Mouse (Mus musculus): Measurements from ENCODE around the gene Gm10643. TPM values are rescaled to one million over a fixed set of nuclear protein-coding genes. Genes with fewer than 3 reads are reported as not detected.

Gm10643 gene
- total RNA-seq, 2 experiments from 2014 or later: 3.3 to 4.0 TPM

DNA sequence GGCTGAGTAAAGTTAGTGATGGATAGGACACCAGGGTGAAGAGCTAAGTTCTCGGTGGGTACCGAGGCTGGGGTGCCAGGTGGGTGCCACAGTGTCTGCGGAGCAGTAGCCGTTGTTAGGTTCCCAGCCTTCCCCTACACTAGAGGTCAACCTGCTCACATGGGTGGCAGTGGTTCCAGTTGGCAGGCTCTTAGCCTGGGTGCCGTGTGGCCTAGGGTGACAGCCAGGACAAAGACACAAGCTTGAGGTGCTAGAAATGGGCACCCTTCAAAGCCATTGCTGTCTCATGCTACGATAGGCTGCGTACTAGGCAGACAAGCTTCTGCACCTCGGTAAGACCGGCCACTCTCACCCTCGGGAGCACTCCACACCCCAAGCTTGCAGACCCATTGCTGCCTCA, 7.4 kb upstream of the Gm10643 start:
- DNase-seq: no peak
- intact Hi-C loops (cut with DNase I): no loop called here

DNA sequence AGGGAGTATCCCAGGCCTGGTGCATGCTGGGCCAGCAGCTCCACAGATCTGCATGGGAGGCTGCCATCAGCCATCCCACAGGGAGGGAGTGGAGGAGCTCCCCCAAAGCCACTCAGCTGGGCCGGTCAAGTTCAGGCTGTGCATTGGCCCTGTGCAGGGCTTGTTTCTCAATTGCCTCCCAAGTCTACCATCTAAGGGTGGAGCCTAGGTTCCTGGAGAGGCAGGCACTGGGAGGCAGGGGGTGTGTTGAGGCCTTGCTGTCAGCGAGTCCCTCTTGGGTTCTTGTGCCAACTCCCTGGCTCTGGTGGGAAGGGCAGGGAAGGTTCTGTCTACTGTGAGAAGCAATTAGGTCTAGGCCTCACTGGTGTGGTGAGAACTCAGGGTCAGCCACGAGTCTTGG, 7.0 kb upstream of the Gm10643 start:
- no peak for DNase-seq
- intact Hi-C loops (cut with DNase I): no loop called here

DNA sequence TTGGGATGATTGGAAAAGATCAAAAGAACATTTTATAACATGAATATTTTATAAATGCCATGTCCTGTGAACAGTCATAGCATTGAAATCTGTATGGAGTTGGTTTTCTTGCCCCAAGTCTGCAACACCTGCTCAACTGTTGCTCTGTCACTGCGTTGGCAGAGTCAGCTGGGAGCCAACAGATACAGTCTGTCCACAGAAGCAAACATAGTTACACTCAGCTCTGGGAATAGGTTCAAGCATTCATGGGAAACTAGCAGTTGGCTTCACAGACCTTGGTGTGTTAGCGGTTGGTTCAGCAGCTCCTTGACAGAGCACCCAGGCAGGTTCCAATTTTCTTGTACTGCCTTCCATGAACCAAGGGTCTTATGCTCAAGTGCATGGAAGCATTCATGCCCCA, 5.7 kb upstream of the Gm10643 start:
- DNase-seq: no peak
- intact Hi-C loops (cut with DNase I): no loop called here

DNA sequence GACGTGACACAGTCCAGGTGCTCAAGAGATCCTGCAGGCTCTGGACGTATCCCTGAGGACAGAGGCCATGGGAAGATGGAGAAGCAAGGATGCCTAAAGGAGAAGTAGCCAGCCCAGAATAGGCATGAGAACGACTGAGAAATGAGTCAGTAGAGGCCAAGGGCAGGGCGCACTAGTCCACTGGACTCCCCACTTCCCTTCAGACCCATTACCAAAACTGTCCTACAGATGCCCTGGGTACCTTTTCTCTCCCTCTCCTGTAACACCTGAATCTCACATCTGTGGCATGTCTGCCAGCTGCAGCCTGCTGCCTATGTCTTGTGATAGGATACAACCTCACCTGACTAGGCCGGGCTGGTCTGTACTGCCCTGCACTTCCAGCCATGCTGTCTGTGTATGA, 5.3 kb upstream of the Gm10643 start:
- intact Hi-C loops (cut with DNase I): no loop called here
- DNase-seq: no peak

DNA sequence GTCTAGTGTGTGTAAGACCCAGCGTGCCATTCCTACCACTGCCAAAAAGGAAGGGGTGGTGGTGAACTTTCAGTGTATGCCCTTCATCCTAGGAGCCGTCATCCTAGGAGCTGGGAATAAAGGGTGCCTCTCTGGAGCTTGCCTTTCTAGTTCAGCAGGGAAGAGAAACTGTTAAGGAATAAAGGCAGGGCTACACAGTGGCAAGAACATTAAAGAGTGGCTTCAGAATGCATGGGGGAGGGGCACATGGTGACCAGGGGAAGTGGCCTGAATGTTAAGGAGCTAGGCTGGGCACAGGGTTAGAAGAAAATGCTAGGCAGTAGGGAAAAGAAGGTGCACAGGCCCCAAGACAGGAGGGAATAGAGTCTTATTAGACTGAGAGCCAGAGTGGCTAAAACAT, 4.8 kb upstream of the Gm10643 start:
- DNase-seq: no peak
- intact Hi-C loops (cut with DNase I): no loop called here

DNA sequence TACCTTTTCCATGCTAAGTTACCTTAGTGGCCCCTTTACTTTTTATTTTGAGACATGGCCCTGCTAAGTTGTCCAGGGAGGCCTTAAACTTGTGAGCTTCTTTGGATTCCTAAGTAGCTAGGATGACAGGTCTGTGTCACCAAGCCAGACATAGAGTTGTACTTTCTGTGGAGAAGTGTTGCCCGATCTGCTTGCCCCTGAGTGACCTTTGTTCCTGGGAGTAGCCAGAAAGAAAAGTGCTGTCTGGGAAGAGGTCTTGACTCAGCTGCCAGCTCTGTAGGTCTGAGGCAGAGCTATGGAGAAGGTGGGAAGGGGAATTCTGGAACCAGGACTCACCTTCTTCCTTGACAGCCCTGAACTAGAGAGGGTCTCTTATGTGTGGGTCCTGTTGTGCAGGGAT, 4.2 kb upstream of the Gm10643 start:
- intact Hi-C loops (cut with DNase I): no loop called here
- no peak for DNase-seq

DNA sequence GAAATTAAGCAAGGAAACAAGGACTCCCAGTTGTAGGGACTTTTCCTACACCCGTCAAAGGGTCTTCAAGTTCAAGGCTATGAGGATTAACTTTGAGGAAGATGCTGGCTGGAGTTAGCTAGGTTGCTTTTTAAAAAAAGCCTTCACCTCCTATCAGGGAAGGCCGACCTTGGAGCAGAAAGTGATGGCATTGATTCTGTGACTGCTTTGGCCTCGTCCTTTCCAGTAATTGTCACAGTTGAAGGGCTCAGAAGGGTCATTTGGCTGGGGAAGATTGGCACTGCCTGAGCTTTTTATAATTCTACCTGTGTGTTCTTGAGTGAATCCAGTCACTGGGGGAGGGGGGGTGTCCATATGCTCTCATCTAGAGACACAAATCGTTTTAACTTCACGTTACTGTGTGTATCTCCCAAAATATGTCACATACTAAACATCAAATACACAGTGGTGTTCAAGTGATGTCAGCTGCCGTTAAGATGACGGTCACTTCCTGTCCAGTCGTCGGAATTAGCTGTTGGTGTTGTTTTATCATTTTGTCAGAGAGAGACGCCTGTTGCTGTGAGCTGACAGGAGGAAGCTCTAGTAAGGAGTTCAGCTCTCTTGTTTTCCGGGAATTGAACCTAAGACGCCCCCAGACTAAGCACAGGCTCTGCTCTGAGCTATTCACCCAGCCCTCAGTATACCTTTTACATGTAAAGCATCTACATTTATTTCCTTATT, 3.5 kb upstream of the Gm10643 start:
- intact Hi-C loops (cut with DNase I): no loop called here
- DNase-seq: no peak

DNA sequence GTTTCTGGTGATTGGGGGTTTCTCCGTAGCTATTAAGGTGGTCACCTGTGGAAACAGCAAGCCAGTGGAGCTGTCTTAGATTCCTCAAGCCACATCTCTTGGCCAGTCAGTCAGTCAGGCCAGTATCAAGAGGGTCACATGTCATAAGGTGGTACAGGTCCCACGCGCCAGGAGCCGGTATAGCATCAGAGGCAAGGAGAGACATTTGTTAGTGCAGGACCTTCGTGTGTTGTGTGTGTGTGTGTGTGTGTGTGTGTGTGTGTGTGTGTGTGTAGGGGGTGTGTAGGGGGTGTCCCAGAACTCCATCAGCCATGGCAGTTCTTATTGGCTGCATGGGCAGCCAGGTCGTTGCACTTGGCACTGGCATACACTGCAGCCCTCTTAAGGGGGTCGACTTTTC, 3.0 kb upstream of the Gm10643 start:
- intact Hi-C loops (cut with DNase I): no loop called here
- no peak for DNase-seq

DNA sequence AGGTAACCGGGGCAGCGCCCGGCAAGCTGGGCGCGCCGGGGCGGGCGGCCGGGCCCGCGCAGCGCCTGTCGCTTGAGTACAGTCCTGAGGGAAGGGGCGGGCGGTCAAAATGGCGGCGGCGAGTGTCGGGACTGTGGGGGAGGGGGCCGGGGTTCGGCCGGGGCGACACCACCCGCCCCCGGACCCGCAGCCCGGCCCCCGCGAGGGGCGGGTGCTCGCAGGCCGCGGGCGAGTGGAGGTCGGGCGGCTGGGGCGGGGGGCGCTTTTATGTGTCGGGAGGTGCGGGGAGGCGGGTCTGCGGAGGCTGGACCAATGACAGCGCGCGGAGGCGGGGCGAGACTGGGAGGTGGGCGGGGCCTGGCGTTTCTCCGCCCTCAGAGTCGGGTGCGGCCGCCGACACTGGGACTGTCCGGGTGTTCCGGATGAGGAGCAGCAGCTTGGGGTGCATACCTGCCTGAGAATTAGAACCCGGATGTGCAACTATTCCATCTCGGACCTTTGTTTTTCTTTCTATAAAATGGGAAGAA, 2.2 kb upstream of the Gm10643 start:
- intact Hi-C loops (cut with DNase I): no loop called here

DNA sequence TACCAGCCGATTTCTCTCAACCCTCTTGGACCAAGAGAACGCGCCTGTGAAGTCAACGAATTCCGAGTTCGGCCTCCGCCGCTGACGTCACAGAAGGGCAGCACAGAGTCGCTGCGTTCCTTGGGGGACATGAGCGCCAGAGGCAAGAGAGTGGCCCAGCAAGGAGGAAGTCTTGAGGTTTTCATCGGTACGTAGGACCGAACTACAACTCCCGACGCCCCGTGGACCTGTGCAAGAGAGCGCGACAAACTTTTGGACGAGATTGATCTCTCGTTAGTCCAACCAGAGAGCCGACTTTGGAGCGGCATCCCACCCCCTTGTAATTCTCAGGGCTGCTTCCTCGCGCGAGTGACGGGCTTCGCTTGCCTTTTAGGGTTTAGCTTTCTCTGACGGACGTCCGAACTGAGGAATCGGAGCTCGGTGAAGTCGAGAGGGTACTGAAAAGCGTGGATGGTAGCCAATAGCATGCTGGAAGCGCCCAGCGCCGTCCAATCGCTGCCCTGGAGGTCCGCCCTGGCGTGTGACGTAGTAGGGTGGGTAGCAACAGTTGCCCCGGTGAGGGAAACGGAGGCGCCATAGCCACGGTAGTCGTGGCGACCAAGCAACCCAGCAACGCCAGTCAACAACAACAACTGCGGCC, 1.5 kb upstream of the Gm10643 start, which contains the start of gene Rfx1:
TSS of gene Rfx1 (plus strand) at position 544 of the 640 bp plus-strand sequence.
- intact Hi-C loops (cut with DNase I): no loop called here

More for the DNA sequence above, 2.2 kb upstream of the Gm10643 start:
- peak; percentile 96 for DNase-seq

DNA sequence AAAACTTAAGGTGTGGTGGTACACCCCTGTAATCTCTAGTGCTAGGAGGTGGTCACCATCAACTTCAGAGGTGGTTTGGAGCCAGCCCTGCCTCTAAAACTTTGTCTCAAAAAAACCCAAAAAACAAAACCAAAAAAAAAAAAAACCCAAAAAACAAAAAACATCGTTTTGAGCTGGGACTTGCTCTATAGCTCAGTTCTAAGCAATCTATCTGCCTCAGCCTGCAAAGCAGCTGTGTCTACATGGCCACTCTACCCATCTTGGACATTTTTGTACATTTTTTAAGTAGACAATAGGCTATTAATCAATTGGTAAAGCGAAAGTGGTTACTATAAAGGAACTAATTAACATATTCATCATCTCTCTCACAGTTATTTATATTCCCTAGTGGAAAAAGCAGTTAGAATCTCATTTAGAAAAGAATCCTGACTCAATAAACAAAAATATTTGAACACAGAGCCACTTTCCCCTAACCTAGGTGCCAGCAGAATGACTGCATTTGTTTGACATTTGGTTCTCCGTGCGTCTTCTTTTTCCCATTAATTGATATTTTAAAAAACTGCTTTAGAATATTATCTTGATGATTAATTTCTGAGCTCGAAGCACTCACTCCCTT, 628 bp upstream of the Gm10643 start:
- intact Hi-C loops (cut with DNase I): no loop called here
- DNase-seq: no peak

More for the DNA sequence above, 1.5 kb upstream of the Gm10643 start, which contains the start of gene Rfx1:
- peak; percentile 99 for DNase-seq

DNA sequence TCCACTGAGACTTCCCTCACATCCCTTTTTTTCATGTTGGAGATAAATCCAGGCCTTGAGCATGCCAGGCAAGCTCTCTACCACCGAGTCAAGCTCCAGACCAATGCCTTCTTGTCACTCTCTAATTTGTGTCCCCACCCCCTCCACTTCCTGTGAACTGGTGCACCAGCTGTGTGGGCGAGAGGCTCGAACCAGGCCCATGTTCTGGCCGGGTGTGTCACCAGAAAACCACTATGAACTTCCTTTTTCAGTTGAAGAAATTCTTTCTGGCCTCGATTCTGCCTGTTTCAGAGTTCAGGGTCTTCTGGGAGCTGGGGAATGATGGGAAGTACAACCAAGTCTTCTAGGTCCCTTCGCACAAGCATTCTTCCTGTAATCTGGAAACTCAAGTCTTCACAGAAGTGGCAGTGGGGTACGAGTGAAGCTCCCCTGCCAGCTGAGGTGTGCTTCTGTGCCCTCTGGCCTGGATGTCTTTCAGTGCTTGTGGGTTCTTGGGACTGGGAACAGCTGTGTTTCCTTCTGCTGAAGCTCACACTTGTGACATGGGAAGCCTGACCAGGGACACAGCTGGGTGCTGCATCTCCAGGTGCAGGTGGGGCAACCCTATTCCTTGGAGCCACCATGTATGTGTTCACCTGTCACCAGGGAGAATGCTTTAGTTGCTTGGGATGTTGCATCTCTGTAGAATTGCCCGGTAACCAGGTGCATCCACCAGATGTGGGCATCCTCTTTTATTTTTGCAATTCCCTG, 901 bp downstream of the Gm10643 start:
- no peak for DNase-seq
- intact Hi-C loops (cut with DNase I): no loop called here

DNA sequence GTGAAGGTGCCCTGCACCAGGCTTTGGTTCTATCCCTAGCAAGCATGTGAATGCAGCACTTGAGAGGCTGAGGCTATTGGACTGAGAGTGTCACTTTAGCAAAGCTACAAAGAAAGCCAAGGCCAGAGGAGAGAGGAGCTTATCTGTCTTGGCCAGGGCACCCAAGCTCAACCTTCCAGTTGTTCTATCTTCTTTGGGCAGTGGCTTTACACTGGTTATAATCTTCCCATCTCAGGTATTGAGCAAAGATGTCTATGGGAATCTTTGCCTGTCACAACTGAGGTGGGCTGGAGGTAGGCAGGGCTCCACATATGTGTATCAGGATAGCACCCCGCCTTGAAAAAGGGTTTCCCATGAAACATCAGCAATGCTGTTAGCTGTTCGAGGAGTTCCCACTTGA, 4.7 kb downstream of the Gm10643 start:
- intact Hi-C loops (cut with DNase I): no loop called here
- DNase-seq: no peak

DNA sequence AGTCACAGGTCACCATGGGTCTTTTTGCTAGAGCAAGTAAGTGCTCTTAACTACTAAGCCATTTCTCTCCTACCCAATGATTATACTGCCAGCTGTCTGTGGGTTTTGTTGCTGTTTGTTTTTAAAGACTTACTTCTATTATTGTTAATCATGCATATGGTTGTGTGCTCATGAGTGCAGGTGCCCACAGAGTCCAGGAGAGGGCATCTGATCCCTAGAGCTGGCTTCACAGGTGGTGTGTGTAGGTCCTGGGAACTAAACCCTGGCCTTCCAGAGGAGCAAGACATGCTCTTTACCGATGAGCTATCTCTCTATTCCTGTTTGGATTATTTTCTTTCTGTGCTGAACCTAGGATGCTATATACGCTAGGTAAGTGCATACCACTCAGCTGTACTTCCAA, 5.7 kb downstream of the Gm10643 start:
- intact Hi-C loops (cut with DNase I): no loop called here

DNA sequence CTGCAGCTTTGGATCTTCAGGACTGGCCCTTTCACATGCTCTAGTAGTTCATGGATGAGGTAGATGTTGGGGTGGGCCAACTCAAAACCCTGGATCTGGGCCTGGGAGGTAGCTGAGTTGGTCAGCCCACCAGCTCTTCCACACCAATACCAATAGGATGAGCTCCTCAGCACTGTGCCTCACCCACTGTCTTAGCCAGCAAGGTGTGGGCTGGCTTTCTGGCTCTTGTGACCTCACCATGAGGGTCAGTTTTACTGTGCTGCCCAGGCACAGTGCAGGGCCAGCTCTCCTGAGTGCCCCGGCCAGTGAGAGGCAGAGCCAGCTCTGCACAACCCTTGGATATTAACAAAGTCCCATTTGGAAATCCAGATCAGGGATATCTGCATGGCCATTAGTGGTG, 7.1 kb downstream of the Gm10643 start:
- intact Hi-C loops (cut with DNase I): no loop called here
- no peak for DNase-seq

More for the DNA sequence above, 5.7 kb downstream of the Gm10643 start:
- no peak for DNase-seq

DNA sequence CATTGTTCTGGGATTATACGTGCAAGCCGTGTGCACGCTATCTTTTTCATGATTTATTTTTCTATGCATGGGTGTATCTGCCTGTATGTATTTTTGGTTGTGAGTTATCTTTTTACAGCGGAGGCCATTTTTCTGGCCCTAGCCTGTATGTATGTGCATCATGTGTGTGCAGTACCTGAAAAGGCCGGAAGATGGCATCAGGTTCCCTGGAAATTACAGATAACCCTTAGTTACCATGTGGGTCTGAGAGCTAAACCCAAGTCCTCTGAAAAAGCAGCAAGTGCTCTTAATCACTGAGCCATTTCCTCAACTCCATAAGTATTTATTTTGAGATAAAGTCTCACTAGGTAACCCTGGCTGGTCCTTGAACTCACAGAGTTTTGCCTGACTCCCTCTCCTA, 11.7 kb downstream of the Gm10643 start:
- intact Hi-C loops (cut with DNase I): no loop called here

DNA sequence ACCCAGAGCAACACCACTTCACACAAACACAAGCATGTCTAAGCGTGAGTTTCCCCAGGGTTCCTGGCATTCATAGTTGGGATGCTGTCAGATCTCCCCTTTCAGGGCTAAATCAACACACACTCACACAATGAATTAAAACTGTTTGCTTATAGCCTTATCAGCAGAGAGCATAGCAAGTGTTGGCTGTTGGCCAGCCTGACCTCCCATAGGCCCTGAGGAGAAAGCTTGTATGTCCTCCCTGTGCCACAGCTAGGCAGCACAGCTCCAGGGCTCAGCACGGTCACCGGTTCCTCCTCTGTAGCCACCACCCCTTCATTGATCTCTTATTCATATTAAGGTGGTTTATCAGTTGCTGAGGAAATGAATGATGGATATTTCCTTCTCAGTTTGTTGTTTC, 12.2 kb downstream of the Gm10643 start:
- DNase-seq: no peak
- intact Hi-C loops (cut with DNase I): no loop called here

More for the DNA sequence above, 11.7 kb downstream of the Gm10643 start:
- no peak for DNase-seq

DNA sequence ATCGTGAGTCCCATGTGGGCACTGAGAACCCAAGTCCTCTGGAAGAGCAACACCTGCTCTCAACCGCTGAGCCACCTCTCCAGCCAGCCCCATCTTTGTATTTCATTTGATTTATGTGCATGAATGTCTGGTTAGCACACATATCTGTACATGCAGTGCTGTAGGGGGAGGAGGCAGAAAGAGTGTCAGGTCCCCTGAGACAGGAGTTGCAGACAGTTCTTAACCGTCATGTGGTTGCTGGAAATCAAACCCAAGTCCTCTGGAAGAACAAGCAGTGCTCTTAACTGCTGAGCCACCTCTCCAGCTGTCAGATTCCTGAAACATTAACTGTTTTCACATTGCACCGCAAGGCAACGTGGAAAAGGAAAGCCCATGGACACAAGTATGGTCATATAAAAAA, 16.8 kb downstream of the Gm10643 start:
- intact Hi-C loops (cut with DNase I): no loop called here

DNA sequence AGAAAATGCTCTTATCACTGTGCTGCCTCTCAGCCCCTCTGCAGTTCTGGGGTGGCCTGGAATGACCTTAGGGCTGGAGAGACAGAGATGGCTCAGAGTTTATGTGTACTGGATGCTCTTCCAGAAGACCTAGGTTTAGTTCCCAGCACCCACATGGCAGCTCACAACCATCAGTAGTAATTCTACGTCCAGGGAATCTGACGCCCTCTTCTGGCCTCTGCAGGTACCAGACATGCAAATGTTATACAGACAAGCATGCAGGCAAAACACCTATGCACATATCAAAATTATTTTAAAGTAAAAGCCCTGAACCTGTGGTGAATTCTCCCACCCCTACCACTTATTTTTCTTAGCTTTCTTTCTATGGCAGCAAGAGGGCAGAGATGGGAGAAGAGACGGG, 18.4 kb downstream of the Gm10643 start:
- intact Hi-C loops (cut with DNase I): no loop called here

More for the DNA sequence above, 16.8 kb downstream of the Gm10643 start:
- DNase-seq: no peak

DNA sequence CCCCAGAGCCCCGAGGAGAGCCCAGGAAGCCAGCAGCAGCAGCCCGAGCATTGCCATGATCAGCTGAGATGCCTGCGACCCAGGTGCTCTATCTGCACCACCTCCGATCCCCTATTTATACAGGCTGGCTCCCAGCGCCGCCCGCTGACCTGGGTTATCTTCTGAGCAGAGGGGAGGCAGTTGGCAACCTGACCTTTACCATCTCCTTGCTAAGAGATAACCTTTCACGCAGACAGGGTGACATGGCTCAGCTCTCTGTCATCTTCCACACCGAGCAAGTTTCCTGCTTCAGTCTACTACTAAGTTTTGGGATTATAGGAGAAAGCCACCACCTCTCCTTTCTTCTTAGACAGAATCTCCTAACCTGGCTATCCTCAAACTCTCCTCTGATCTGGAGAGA, 20.0 kb downstream of the Gm10643 start, which contains the start of gene Rln3:
TSS of gene Rln3 (minus strand) at position 101 of the 400 bp plus-strand sequence.
- DNase-seq: no peak
- intact Hi-C loops (cut with DNase I): no loop called here

More for the DNA sequence above, 18.4 kb downstream of the Gm10643 start:
- DNase-seq: no peak

DNA sequence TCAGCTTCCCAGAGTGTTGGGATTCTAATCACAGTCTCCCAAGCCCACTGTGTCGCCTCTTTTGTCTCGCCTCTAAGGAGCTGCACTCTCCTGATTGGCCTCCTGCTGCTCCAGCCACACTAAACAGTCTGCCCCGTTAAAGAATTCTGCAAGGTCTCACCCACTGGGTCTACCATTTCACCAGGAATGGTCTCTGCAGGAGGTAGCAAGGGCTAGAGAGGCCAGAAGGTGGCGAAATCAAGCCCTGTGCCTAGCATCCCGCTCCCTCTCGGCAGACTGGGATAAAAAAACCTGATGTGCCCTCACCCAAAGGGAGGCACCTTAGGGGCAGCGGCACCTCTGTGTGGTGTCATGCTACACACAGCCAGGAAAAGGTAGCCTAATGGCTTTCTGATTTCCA, 20.8 kb downstream of the Gm10643 start:
- no peak for DNase-seq
- intact Hi-C loops (cut with DNase I): no loop called here

All from left cerebral cortex, postnatal 4 days (tissue).